Mouse (Mus musculus) heart, adult 2 months (tissue): Measurements from ENCODE around the gene 1700029P11Rik.
A peak's percentile ranks its signal among the peaks of the same experiment; 100 is the strongest.

Source experiments
- CTCF ChIP-seq: fragments of 200-600 bp; IDR thresholded peaks from 2 replicates; pipeline ENCODE4 v1.8.1; 2022; ENCODE audit warnings: antibody characterized with exemption, mild to moderate bottlenecking, moderate library complexity
- EP300 ChIP-seq: fragments of 200-500 bp; IDR thresholded peaks from 2 replicates; pipeline ENCODE4 v1.6.1; 2011; ENCODE audit warnings: low read depth, low read length, control low read depth; ENCODE audit not compliant: insufficient read depth

GRCm38 (mm10) chr15:81990549-81990948, 10.2 kb downstream of the 1700029P11Rik start:
- 0 out of 2 replicates have a peak, but pooled peaks have one; percentile 15 for TF ChIP-seq EP300
- no peak for TF ChIP-seq CTCF
